Mouse (Mus musculus) layer of hippocampus, postnatal 36 days (tissue): ENCODE data around the gene Armcx1. TPM values are rescaled to one million over a fixed set of nuclear protein-coding genes. Genes with fewer than 3 reads are reported as not detected.
"Not testable (repeated sequence)": the region's sequence is repeated elsewhere in the genome, so short reads cannot be mapped to it uniquely, and the experiment has no call there.

Experiments
- DNase-seq, 2 experiments: peaks; one replicate each; pipeline ENCODE4 v3.0.0; 2022
- microRNA-seq, 2 experiments: library from miRNA; unstranded; fragments of <30 nt; microRNA quantifications; one replicate each; pipeline ENCODE4 v1.2.0; 2021
- total RNA-seq, 2 experiments: library from RNA; stranded (reverse); gene quantifications; 2 replicates each; pipeline ENCODE4 v1.2.3; 2021

Gene Armcx1
- total RNA-seq, 2 experiments from 2014 or later, result 58.5 to 60.7 TPM

GRCm38 (mm10) chrX:134757293-134757995 is 39.7 kb downstream of the Armcx1 start:
- DNase-seq, result no peak

- not testable (repeated sequence) for DNase-seq
Measured at GRCm38 (mm10) chrX:134763428-134764198, 45.9 kb downstream of the Armcx1 start.

Small RNA genes within 50 kb of the gene (microRNA-seq; reads per million reads assigned to microRNA genes)
- 0 reads per million in 2 experiments for gene Mir7093

Other genes with a start within 250 kb of the Armcx1 start
- gene Taf7l, start 241.5 kb upstream of the Armcx1 start, total RNA-seq, result not detected
- 10 to 100 TPM; 19.3 to 19.7 TPM for gene Timm8a1, start 176.1 kb upstream of the Armcx1 start, total RNA-seq
- under 1 TPM; 0.63 to 0.65 TPM for gene Btk, start 134.4 kb upstream of the Armcx1 start, total RNA-seq
- gene Rpl36a, start 132.3 kb upstream of the Armcx1 start, total RNA-seq, result 100 to 1,000 TPM; 147 TPM
- 1 to 10 TPM; 7.4 to 8.9 TPM for gene Gla, start 116.8 kb upstream of the Armcx1 start, total RNA-seq
- gene Hnrnph2, start 116.8 kb upstream of the Armcx1 start, total RNA-seq, result 100 to 1,000 TPM; 148 to 160 TPM
- 10 to 100 TPM; 34.0 to 35.0 TPM for gene Armcx4, start 31.4 kb upstream of the Armcx1 start, total RNA-seq
- 1 to 10 TPM; 7.1 to 7.8 TPM for gene Armcx6, start 33.5 kb downstream of the Armcx1 start, total RNA-seq
- 10 to 100 TPM; 84.7 to 88.2 TPM for gene Armcx3, start 38.6 kb downstream of the Armcx1 start, total RNA-seq
- gene Armcx2, start 91.3 kb downstream of the Armcx1 start, total RNA-seq, result 10 to 100 TPM; 78.9 to 89.0 TPM
- gene Nxf2, start 246.8 kb downstream of the Armcx1 start, total RNA-seq, result not detected